Mouse (Mus musculus) liver, embryonic 14.5 days (tissue): ENCODE results near the gene Btbd9. TPM values are rescaled to one million over a fixed set of nuclear protein-coding genes. Genes with fewer than 3 reads are reported as not detected.

Experiments used
- ATAC-seq: fragments of 200-750 bp; cut with Nextera tagmentation; 2 replicates; pipeline ENCODE4 v1.8.0; 2017; ENCODE audit warnings: moderate number of reproducible peaks, mild to moderate bottlenecking, moderate library complexity; ENCODE audit not compliant: insufficient read depth
- DNase-seq, 3 experiments: peaks; one replicate each; pipeline ENCODE4 v3.0.0-alpha.2; 2012 to 2013; ENCODE audit warnings: low read depth in 3 of 3, low spot score in 3 of 3
- H3K27ac ChIP-seq: fragments of 300-500 bp; sonication (generic); 2 replicates; pipeline ENCODE4 v1.5.1; 2014; ENCODE audit warnings: moderate library complexity, mild to moderate bottlenecking, control low read depth, inconsistent platforms
- H3K27me3 ChIP-seq: fragments of 300-500 bp; sonication (generic); 2 replicates; pipeline ENCODE4 v1.6.1; 2014; ENCODE audit warnings: mild to moderate bottlenecking, low read length, moderate library complexity; ENCODE audit not compliant: control insufficient read depth, insufficient read depth
- H3K36me3 ChIP-seq: fragments of 300-500 bp; sonication (generic); replicated peaks from 2 replicates; pipeline ENCODE4 v1.6.1; 2014; ENCODE audit warnings: low read depth; ENCODE audit not compliant: control insufficient read depth, insufficient read depth
- H3K4me1 ChIP-seq, 2 experiments: fragments of 200-500 bp in 1 of 2; fragments of 300-500 bp in 1 of 2; sonication (generic) in 1 of 2; replicated peaks; 2 replicates each; pipeline ENCODE4 v1.6.1; 2012 to 2014; ENCODE audit warnings: antibody characterized with exemption in 1 of 2, inconsistent platforms in 1 of 2, low read length in 1 of 2; ENCODE audit not compliant: control insufficient read depth in 2 of 2, insufficient read depth in 2 of 2
- H3K4me2 ChIP-seq: fragments of 300-500 bp; sonication (generic); 2 replicates; pipeline ENCODE4 v1.6.1; 2014; ENCODE audit warnings: low read depth, mild to moderate bottlenecking, control low read depth, moderate library complexity
- H3K4me3 ChIP-seq, 2 experiments: fragments of 200-500 bp in 1 of 2; fragments of 300-500 bp in 1 of 2; sonication (generic) in 1 of 2; 2 replicates each; pipeline ENCODE4 v1.5.1; 2012 to 2014; ENCODE audit warnings: low read depth in 2 of 2, low read length in 2 of 2, mild to moderate bottlenecking in 2 of 2, control low read depth in 1 of 2, inconsistent platforms in 1 of 2, moderate library complexity in 1 of 2; ENCODE audit not compliant: insufficient read depth in 1 of 2
- H3K9ac ChIP-seq: fragments of 300-500 bp; sonication (generic); replicated peaks from 2 replicates; pipeline ENCODE4 v1.6.1; 2014; ENCODE audit warnings: mild to moderate bottlenecking, control low read depth, moderate library complexity
- H3K9me3 ChIP-seq: fragments of 300-500 bp; sonication (generic); 2 replicates; pipeline ENCODE4 v1.6.1; 2016; ENCODE audit warnings: low read length, mixed read lengths; ENCODE audit not compliant: control insufficient read depth
- CTCF ChIP-seq: IDR thresholded peaks from 2 replicates; pipeline ENCODE4 v1.5.1; 2016; ENCODE audit warnings: antibody characterized with exemption, low read depth, control low read depth
- EP300 ChIP-seq: IDR thresholded peaks from 2 replicates; pipeline ENCODE4 v1.6.1; 2016; ENCODE audit warnings: antibody characterized with exemption, low read depth
- WGBS: fragments of 180-500 bp; shearing (Covaris S2); extraction: QIAGEN DNeasy Blood & Tissue Kit; methylation state at CpG from one replicate; pipeline ENCODE4 v1.1.7; 2014; ENCODE audit not compliant: insufficient replicate concordance; 5-methylcytosine and 5-hydroxymethylcytosine counted together
- polyA plus RNA-seq, 2 experiments: library from polyadenylated mRNA; depleted of rRNA in 1 of 2; stranded (reverse) in 1 of 2; unstranded in 1 of 2; fragments of >200 nt; fragmentation: Nextera tagmentation in 1 of 2; extraction: Ambion mirVana in 1 of 2; gene quantifications; 2 replicates each; pipeline versions ENCODE4 v1.2.1 to v1.2.3; 2012 to 2014

Btbd9 gene
- polyA plus RNA-seq, 2 experiments = 2.7 to 9.6 TPM

- no peak for DNase-seq
- no peak overlapping the region for H3K4me2 ChIP-seq
- no peak for ATAC-seq
- 67% methylated on average over 16 of the region's 16 CpGs for WGBS
- H3K27me3 ChIP-seq = no peaks in the 10 kb centered on the region
- H3K9me3 ChIP-seq = no peaks in the 10 kb centered on the region
- TF ChIP-seq CTCF = no peak
- TF ChIP-seq EP300 = no peak
- peaks cover 4 to 11% of the 10 kb centered on the region in 2 experiments for H3K4me1 ChIP-seq
- H3K4me3 ChIP-seq = no peak overlapping the region
- no peak overlapping the region for H3K9ac ChIP-seq
- H3K27ac ChIP-seq = no peak overlapping the region
- H3K36me3 ChIP-seq = no peaks in the 10 kb centered on the region
Measured at GRCm38 (mm10) chr17:30278596-30279378, 297.5 kb downstream of the Btbd9 start.

- no peaks in the 10 kb centered on the region for H3K9me3 ChIP-seq
- TF ChIP-seq EP300 (no peak), CTCF (no peak)
- 66% methylated on average over 4 of the region's 4 CpGs for WGBS
Measured at GRCm38 (mm10) chr17:30276477-30276876, 299.8 kb downstream of the Btbd9 start.

GRCm38 (mm10) chr17:30272769-30273168, 303.5 kb downstream of the Btbd9 start:
- 80% methylated on average over 6 of the region's 6 CpGs for WGBS
- ATAC-seq = no peak

More at GRCm38 (mm10) chr17:30276477-30276876, 299.8 kb downstream of the Btbd9 start:
- no peaks in the 10 kb centered on the region for H3K27me3 ChIP-seq
- no peak overlapping the region for H3K27ac ChIP-seq
- ATAC-seq (no peak), DNase-seq (no peak)
- peaks cover 4 to 11% of the 10 kb centered on the region in 2 experiments for H3K4me1 ChIP-seq
- H3K4me2 ChIP-seq = no peak overlapping the region
- no peak overlapping the region for H3K9ac ChIP-seq
- H3K36me3 ChIP-seq = no peaks in the 10 kb centered on the region
- H3K4me3 ChIP-seq = no peak overlapping the region

GRCm38 (mm10) chr17:30269136-30270063, 306.9 kb downstream of the Btbd9 start:
- no peak for TF ChIP-seq EP300
- Histone ChIP-seq H3K9ac (no peak overlapping the region), H3K4me3 (no peak overlapping the region), H3K27me3 (no peaks in the 10 kb centered on the region), H3K36me3 (no peaks in the 10 kb centered on the region), H3K4me2 (no peak overlapping the region), H3K27ac (no peak overlapping the region), H3K9me3 (no peaks in the 10 kb centered on the region), H3K4me1 (no peaks in the 10 kb centered on the region; a peak in 1 of 4 replicates)
- no peak for ATAC-seq
- 59% methylated on average over 11 of the region's 11 CpGs for WGBS
- DNase-seq = no peak

More at GRCm38 (mm10) chr17:30272769-30273168, 303.5 kb downstream of the Btbd9 start:
- no peak for TF ChIP-seq CTCF
- no peak for TF ChIP-seq EP300
- no peaks in the 10 kb centered on the region for H3K36me3 ChIP-seq
- H3K27ac ChIP-seq = no peak overlapping the region
- DNase-seq = no peak
- no peaks in the 10 kb centered on the region; a peak in 1 of 4 replicates for H3K4me1 ChIP-seq
- no peak overlapping the region for H3K4me3 ChIP-seq
- H3K9ac ChIP-seq = no peak overlapping the region
- H3K9me3 ChIP-seq = no peaks in the 10 kb centered on the region
- H3K4me2 ChIP-seq = no peak overlapping the region
- no peaks in the 10 kb centered on the region for H3K27me3 ChIP-seq

GRCm38 (mm10) chr17:30268456-30268855, 307.8 kb downstream of the Btbd9 start:
- 73% methylated on average over 8 of the region's 8 CpGs for WGBS
- no peak overlapping the region for H3K27ac ChIP-seq
- H3K9ac ChIP-seq = no peak overlapping the region
- H3K4me2 ChIP-seq = no peak overlapping the region
- DNase-seq = no peak
- no peaks in the 10 kb centered on the region for H3K9me3 ChIP-seq
- no peaks in the 10 kb centered on the region for H3K27me3 ChIP-seq
- no peaks in the 10 kb centered on the region for H3K36me3 ChIP-seq
- no peak overlapping the region for H3K4me3 ChIP-seq
- TF ChIP-seq CTCF = no peak
- no peak for TF ChIP-seq EP300
- H3K4me1 ChIP-seq = no peaks in the 10 kb centered on the region; a peak in 1 of 4 replicates
- no peak for ATAC-seq
